Mouse (Mus musculus) heart, adult 2 months (tissue): Measurements from ENCODE around the gene Polr3h.

Experiments
- CTCF ChIP-seq: fragments of 200-600 bp; IDR thresholded peaks from 2 replicates; pipeline ENCODE4 v1.8.1; 2022; ENCODE audit warnings: antibody characterized with exemption, mild to moderate bottlenecking, moderate library complexity
- EP300 ChIP-seq: fragments of 200-500 bp; IDR thresholded peaks from 2 replicates; pipeline ENCODE4 v1.6.1; 2011; ENCODE audit warnings: low read depth, low read length, control low read depth; ENCODE audit not compliant: insufficient read depth
- POLR2A ChIP-seq: fragments of 200-500 bp; IDR thresholded peaks from 2 replicates; pipeline ENCODE4 v1.6.1; 2011; ENCODE audit warnings: mild to moderate bottlenecking, low read depth, low read length, control low read depth; ENCODE audit not compliant: insufficient read depth

- TF ChIP-seq POLR2A, result no peak
- TF ChIP-seq CTCF, result no peak
- no peak for TF ChIP-seq EP300
These were observed 5.4 kb downstream of the Polr3h start for GRCm38 (mm10) chr15:81920546-81921217.
